Mouse (Mus musculus): ENCODE results near the gene Fam160b1.
A peak's percentile ranks its signal among the peaks of the same experiment; 100 is the strongest.

Gene Fam160b1

GRCm38 (mm10) chr19:57343860-57344259 lies 16.6 kb upstream of the Fam160b1 start:
- DNase-seq (ENCODE audit: low read depth, low spot score), result peak; percentile 53

- DNase-seq (ENCODE audit: low read depth, low spot score), result no peak
Measured at GRCm38 (mm10) chr19:57344678-57345077, 15.8 kb upstream of the Fam160b1 start.

GRCm38 (mm10) chr19:57349096-57349495 lies 11.4 kb upstream of the Fam160b1 start:
- no peak for DNase-seq (ENCODE audit: low read depth, low spot score)

- DNase-seq (ENCODE audit: low read depth, low spot score), result no peak
Measured at GRCm38 (mm10) chr19:57352337-57352935, 8.0 kb upstream of the Fam160b1 start.

- DNase-seq (ENCODE audit: low read depth, low spot score), result no peak
Measured at GRCm38 (mm10) chr19:57353228-57353627, 7.3 kb upstream of the Fam160b1 start.

- no peak for DNase-seq (ENCODE audit: low read depth, low spot score)
Measured at GRCm38 (mm10) chr19:57354050-57354449, 6.4 kb upstream of the Fam160b1 start.

GRCm38 (mm10) chr19:57354715-57355114 lies 5.8 kb upstream of the Fam160b1 start:
- peak; percentile 42 for DNase-seq (ENCODE audit: low read depth, low spot score)

- peak; percentile 93 for DNase-seq (ENCODE audit: low read depth, low spot score)
Measured at GRCm38 (mm10) chr19:57355451-57356251, 4.8 kb upstream of the Fam160b1 start.

GRCm38 (mm10) chr19:57356273-57356672 lies 4.2 kb upstream of the Fam160b1 start:
- DNase-seq (ENCODE audit: low read depth, low spot score), result peak; percentile 78

GRCm38 (mm10) chr19:57357244-57357643 lies 3.2 kb upstream of the Fam160b1 start:
- DNase-seq (ENCODE audit: low read depth, low spot score), result peak; percentile 42

GRCm38 (mm10) chr19:57357811-57358210 lies 2.7 kb upstream of the Fam160b1 start:
- DNase-seq (ENCODE audit: low read depth, low spot score), result no peak

GRCm38 (mm10) chr19:57358322-57358721 lies 2.2 kb upstream of the Fam160b1 start:
- DNase-seq (ENCODE audit: low read depth, low spot score), result peak; percentile 84

- DNase-seq (ENCODE audit: low read depth, low spot score), result no peak
Measured at GRCm38 (mm10) chr19:57358836-57359598, 1.5 kb upstream of the Fam160b1 start.

- peak; percentile 56 for DNase-seq (ENCODE audit: low read depth, low spot score)
Measured at GRCm38 (mm10) chr19:57359701-57360326, 666 bp upstream of the Fam160b1 start.

GRCm38 (mm10) chr19:57361131-57361938 lies 855 bp downstream of the Fam160b1 start:
- peak; percentile 50 for DNase-seq (ENCODE audit: low read depth, low spot score)

- no peak for DNase-seq (ENCODE audit: low read depth, low spot score)
Measured at GRCm38 (mm10) chr19:57361939-57362307, 1.4 kb downstream of the Fam160b1 start.

- DNase-seq (ENCODE audit: low read depth, low spot score), result no peak
Measured at GRCm38 (mm10) chr19:57362586-57362985, 2.1 kb downstream of the Fam160b1 start.

- no peak for DNase-seq (ENCODE audit: low read depth, low spot score)
Measured at GRCm38 (mm10) chr19:57363076-57363475, 2.6 kb downstream of the Fam160b1 start.

- DNase-seq (ENCODE audit: low read depth, low spot score), result no peak
Measured at GRCm38 (mm10) chr19:57363538-57363937, 3.1 kb downstream of the Fam160b1 start.

- DNase-seq (ENCODE audit: low read depth, low spot score), result no peak
Measured at GRCm38 (mm10) chr19:57364942-57365673, 4.6 kb downstream of the Fam160b1 start.

All from CD4-positive helper T cell, adult 2 months (primary cell).